Mouse (Mus musculus) lung, embryonic 14.5 days (tissue): ENCODE measurements around the gene Tbc1d30. TPM values are rescaled to one million over a fixed set of nuclear protein-coding genes. Genes with fewer than 3 reads are reported as not detected.
A peak's percentile ranks its signal among the peaks of the same experiment; 100 is the strongest.

ENCODE experiments used
- ATAC-seq: fragments of 200-750 bp; cut with Nextera tagmentation; 2 replicates; pipeline ENCODE4 v1.8.0; 2017; ENCODE audit warnings: mild to moderate bottlenecking, moderate TSS enrichment, moderate library complexity; ENCODE audit not compliant: insufficient read depth
- DNase-seq: peaks from one replicate; pipeline ENCODE4 v3.0.0-alpha.2; 2015
- H3K27ac ChIP-seq: fragments of 300-500 bp; sonication (generic); 2 replicates; pipeline ENCODE4 v1.5.1; 2014; ENCODE audit warnings: low read depth, mild to moderate bottlenecking, moderate library complexity
- H3K27me3 ChIP-seq: fragments of 300-500 bp; sonication (generic); 2 replicates; pipeline ENCODE4 v1.6.1; 2014; ENCODE audit warnings: low read length, control low read depth; ENCODE audit not compliant: insufficient read depth
- H3K36me3 ChIP-seq: fragments of 300-500 bp; sonication (generic); 2 replicates; pipeline ENCODE4 v1.6.1; 2014; ENCODE audit warnings: control low read depth; ENCODE audit not compliant: insufficient read depth
- H3K4me1 ChIP-seq: fragments of 300-500 bp; sonication (generic); 2 replicates; pipeline ENCODE4 v1.6.1; 2014; ENCODE audit warnings: antibody characterized with exemption, control low read depth; ENCODE audit not compliant: insufficient read depth
- H3K4me2 ChIP-seq: fragments of 300-500 bp; sonication (generic); 2 replicates; pipeline ENCODE4 v1.6.1; 2014; ENCODE audit warnings: mild to moderate bottlenecking
- H3K4me3 ChIP-seq: fragments of 300-500 bp; sonication (generic); 2 replicates; pipeline ENCODE4 v1.5.1; 2014; ENCODE audit warnings: low read depth, low read length
- H3K9ac ChIP-seq: fragments of 300-500 bp; sonication (generic); 2 replicates; pipeline ENCODE4 v1.6.1; 2014
- H3K9me3 ChIP-seq: fragments of 300-500 bp; sonication (generic); 2 replicates; pipeline ENCODE4 v1.6.1; 2016; ENCODE audit warnings: low read depth, low read length, control low read depth
- CTCF ChIP-seq: IDR thresholded peaks from 2 replicates; pipeline ENCODE4 v1.5.1; 2016; ENCODE audit warnings: antibody characterized with exemption, low read depth
- WGBS: fragments of 180-500 bp; shearing (Covaris S2); extraction: QIAGEN DNeasy Blood & Tissue Kit; methylation state at CpG from one replicate; pipeline ENCODE4 v1.1.7; 2014; 5-methylcytosine and 5-hydroxymethylcytosine counted together
- polyA plus RNA-seq: library from polyadenylated mRNA; unstranded; fragments of >200 nt; fragmentation: Nextera tagmentation; extraction: Ambion mirVana; gene quantifications from 2 replicates; pipeline ENCODE4 v1.2.1, GENCODE M21; 2014

The Tbc1d30 gene
- polyA plus RNA-seq, 1 experiment from 2014 or later: 2.5 TPM

DNA sequence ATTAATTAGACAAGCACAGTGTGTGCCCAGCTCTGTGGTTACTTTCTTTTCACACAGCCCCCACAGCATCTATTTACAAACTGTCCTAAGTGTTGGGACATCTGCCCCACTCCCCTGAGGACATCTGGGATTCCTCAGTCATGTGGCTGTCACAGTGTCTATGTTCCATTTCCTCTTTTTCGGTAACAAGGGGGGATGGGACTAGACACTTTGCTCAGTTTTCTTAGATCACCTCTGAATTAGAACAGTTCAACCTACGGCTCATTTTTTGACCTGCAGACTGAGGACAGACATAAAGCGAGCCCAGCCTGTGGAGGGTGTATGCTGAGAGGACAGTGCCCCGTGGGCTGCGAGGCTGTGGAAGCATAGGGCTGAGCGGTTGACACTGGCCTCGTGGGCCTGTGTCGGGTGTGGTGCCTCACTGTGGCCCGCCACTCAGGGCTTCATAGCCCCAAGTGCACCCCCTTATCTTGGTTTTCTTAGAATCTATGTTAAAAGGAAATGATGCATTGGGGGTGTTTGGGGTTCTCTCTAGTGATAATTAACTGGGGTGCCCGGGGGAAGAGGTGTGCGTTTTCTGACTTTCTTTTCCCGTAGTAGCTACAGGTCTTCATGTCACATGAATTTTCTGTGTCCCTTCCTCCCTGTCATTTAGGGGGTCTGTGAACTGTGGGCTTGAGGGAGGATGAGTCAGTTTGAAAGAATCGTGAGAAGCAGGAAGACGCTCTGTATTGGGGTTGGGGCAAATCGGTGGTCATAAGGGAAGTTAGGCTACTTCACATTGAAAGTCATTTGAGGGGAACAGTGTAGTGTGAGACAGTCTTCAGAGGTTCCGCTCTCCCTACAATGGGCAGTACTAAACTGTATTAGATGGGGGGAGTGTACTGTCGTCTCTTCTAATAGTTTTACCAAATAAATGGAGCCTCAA is 23.9 kb upstream of the Tbc1d30 start:
- H3K27me3 ChIP-seq: no peaks in the 10 kb centered on the region
- no peak overlapping the region for H3K4me2 ChIP-seq
- peaks cover 61% of the 10 kb centered on the region for H3K36me3 ChIP-seq
- H3K27ac ChIP-seq: no peak overlapping the region
- no peak overlapping the region for H3K4me3 ChIP-seq
- H3K9ac ChIP-seq: no peak overlapping the region
- H3K4me1 ChIP-seq: no peaks in the 10 kb centered on the region
- ATAC-seq: peak; percentile 43; the same call in 1 of the 2 replicates
- DNase-seq: peak; percentile 38
- WGBS: 76% methylated on average over 17 of the region's 17 CpGs
- TF ChIP-seq CTCF: no peak
- H3K9me3 ChIP-seq: no peaks in the 10 kb centered on the region

- peaks cover 57% of the 10 kb centered on the region for H3K36me3 ChIP-seq
- no peaks in the 10 kb centered on the region for H3K27me3 ChIP-seq
- ATAC-seq: no peak
- no peaks in the 10 kb centered on the region for H3K9me3 ChIP-seq
- no peak overlapping the region for H3K4me3 ChIP-seq
- no peaks in the 10 kb centered on the region for H3K4me1 ChIP-seq
- H3K9ac ChIP-seq: no peak overlapping the region
- H3K4me2 ChIP-seq: no peak overlapping the region
- WGBS: 71% methylated on average over 12 of the region's 12 CpGs
- no peak for DNase-seq
- TF ChIP-seq CTCF: no peak
- no peak overlapping the region for H3K27ac ChIP-seq
Observed at GRCm38 (mm10) chr10:121374013-121374412, 22.9 kb upstream of the Tbc1d30 start.

- H3K36me3 ChIP-seq: peaks cover 26% of the 10 kb centered on the region; the same call in 1 of the 2 replicates
- H3K4me3 ChIP-seq: no peak overlapping the region
- no peaks in the 10 kb centered on the region for H3K27me3 ChIP-seq
- no peak for DNase-seq
- no peaks in the 10 kb centered on the region for H3K9me3 ChIP-seq
- H3K9ac ChIP-seq: no peak overlapping the region
- TF ChIP-seq CTCF: peak; percentile 50
- H3K27ac ChIP-seq: no peak overlapping the region
- no peak overlapping the region for H3K4me2 ChIP-seq
- WGBS: 88% methylated on average over 6 of the region's 6 CpGs
- H3K4me1 ChIP-seq: peaks cover 5% of the 10 kb centered on the region
- no peak for ATAC-seq
Observed at GRCm38 (mm10) chr10:121370777-121371176, 19.7 kb upstream of the Tbc1d30 start.

- peaks cover 9% of the 10 kb centered on the region for H3K4me1 ChIP-seq
- H3K4me3 ChIP-seq: no peak overlapping the region
- peaks cover 22% of the 10 kb centered on the region; the same call in 1 of the 2 replicates for H3K36me3 ChIP-seq
- H3K9me3 ChIP-seq: no peaks in the 10 kb centered on the region
- no peak for TF ChIP-seq CTCF
- H3K9ac ChIP-seq: no peak overlapping the region
- 79% methylated on average over 18 of the region's 18 CpGs for WGBS
- no peak for ATAC-seq
- no peak overlapping the region for H3K27ac ChIP-seq
- no peak overlapping the region for H3K4me2 ChIP-seq
- no peak for DNase-seq
- no peaks in the 10 kb centered on the region for H3K27me3 ChIP-seq
Observed at GRCm38 (mm10) chr10:121368783-121369465, 17.8 kb upstream of the Tbc1d30 start.

GRCm38 (mm10) chr10:121367780-121368179 is 16.7 kb upstream of the Tbc1d30 start:
- Histone ChIP-seq H3K4me2 (no peak overlapping the region), H3K9ac (no peak overlapping the region), H3K27ac (no peak overlapping the region), H3K27me3 (no peaks in the 10 kb centered on the region), H3K9me3 (no peaks in the 10 kb centered on the region), H3K4me3 (no peak overlapping the region), H3K36me3 (0 out of 2 replicates have a peak, but pooled peaks cover 15% of the 10 kb centered on the region), H3K4me1 (peaks cover 9% of the 10 kb centered on the region)
- ATAC-seq (no peak), DNase-seq (no peak)
- 85% methylated on average over 9 of the region's 9 CpGs for WGBS
- no peak for TF ChIP-seq CTCF

DNA sequence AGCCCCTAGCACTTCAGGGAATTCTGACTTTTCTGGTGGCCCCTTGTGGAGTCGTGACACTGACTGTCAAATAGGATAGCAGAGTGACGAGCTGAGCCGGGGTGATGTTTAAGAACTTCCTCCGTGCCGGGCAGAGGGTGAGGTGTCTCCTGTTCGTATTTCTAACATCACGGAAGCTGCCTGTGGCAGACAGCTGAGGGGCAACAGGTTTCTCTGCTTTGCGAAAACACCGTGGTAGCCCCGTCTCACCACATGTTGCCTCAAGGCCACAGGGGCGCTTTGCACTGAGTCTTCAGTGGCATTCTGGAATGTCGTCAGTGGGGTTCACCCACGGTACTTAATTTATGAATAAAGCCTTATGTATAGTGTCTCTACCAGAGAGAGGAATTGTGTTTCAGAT is 16.2 kb upstream of the Tbc1d30 start:
- DNase-seq (no peak), ATAC-seq (no peak)
- Histone ChIP-seq H3K27ac (no peak overlapping the region), H3K4me2 (no peak overlapping the region), H3K9me3 (no peaks in the 10 kb centered on the region), H3K9ac (no peak overlapping the region), H3K27me3 (no peaks in the 10 kb centered on the region), H3K4me3 (no peak overlapping the region), H3K36me3 (0 out of 2 replicates have a peak, but pooled peaks cover 15% of the 10 kb centered on the region), H3K4me1 (peaks cover 9% of the 10 kb centered on the region)
- no peak for TF ChIP-seq CTCF
- WGBS: 61% methylated on average over 13 of the region's 13 CpGs

DNA sequence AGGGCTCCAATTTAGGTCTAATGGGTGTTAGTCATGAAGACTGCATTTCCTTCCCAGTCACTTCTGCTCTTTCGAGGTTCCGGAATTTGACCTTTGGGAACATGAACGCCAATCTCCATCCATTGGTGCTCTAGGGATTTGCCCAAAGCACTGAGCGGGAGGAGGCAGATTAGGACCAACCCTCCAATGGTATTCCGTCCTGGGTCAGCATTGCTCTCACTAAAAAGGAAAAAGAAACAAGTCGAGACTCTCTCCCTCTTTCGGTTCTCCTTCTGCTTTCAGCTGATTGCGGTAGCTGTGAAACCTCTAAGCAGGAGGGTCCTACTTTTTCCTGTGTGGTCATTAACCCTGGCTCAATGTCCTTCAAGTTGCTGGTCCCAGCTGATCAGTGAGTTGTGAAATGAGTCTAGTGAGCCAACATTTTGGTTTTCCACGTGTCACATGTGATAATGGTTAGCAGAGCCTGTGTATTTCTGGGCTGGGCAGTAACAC is 14.7 kb upstream of the Tbc1d30 start:
- TF ChIP-seq CTCF: no peak
- H3K36me3 ChIP-seq: 0 out of 2 replicates have a peak, but pooled peaks cover 9% of the 10 kb centered on the region
- peaks cover 9% of the 10 kb centered on the region for H3K4me1 ChIP-seq
- peak; percentile 48 for DNase-seq
- WGBS: 11% methylated on average over 9 of the region's 9 CpGs
- H3K9me3 ChIP-seq: no peaks in the 10 kb centered on the region
- ATAC-seq: no peak
- peak overlapping the region; percentile 93 for H3K4me2 ChIP-seq
- H3K9ac ChIP-seq: peak overlapping the region; percentile 75
- peak overlapping the region; percentile 85 for H3K4me3 ChIP-seq
- no peak overlapping the region for H3K27ac ChIP-seq
- no peaks in the 10 kb centered on the region for H3K27me3 ChIP-seq
